Mouse (Mus musculus) small intestine, adult 2 months (tissue): ENCODE measurements around the gene Klf7. TPM values are rescaled to one million over a fixed set of nuclear protein-coding genes. Genes with fewer than 3 reads are reported as not detected.

Experiments
- H3K27ac ChIP-seq: fragments of 200-500 bp; 2 replicates; pipeline ENCODE4 v1.5.1; 2012; ENCODE audit warnings: low read depth, low read length, control low read depth, inconsistent platforms; ENCODE audit not compliant: insufficient read depth
- H3K27me3 ChIP-seq: fragments of 200-500 bp; 2 replicates; pipeline ENCODE4 v1.6.1; 2012; ENCODE audit warnings: mild to moderate bottlenecking, moderate library complexity, low read length, inconsistent platforms; ENCODE audit not compliant: control insufficient read depth, insufficient read depth
- H3K36me3 ChIP-seq: fragments of 200-500 bp; 2 replicates; pipeline ENCODE4 v1.6.1; 2012; ENCODE audit warnings: mild to moderate bottlenecking, low read length, control low read depth, inconsistent platforms; ENCODE audit not compliant: control insufficient read depth, insufficient read depth
- H3K4me1 ChIP-seq: fragments of 200-500 bp; 2 replicates; pipeline ENCODE4 v1.6.1; 2012; ENCODE audit warnings: low read length, inconsistent platforms, mixed read lengths; ENCODE audit not compliant: control insufficient read depth, insufficient read depth, insufficient read length
- H3K4me3 ChIP-seq: fragments of 200-500 bp; 2 replicates; pipeline ENCODE4 v1.5.1; 2012; ENCODE audit warnings: low read depth, mild to moderate bottlenecking, control low read depth, inconsistent platforms, low read length, moderate library complexity
- CTCF ChIP-seq: fragments of 200-500 bp; IDR thresholded peaks from 2 replicates; pipeline ENCODE4 v1.5.1; 2012; ENCODE audit warnings: low read depth, mild to moderate bottlenecking, control low read depth, inconsistent platforms, low read length, moderate library complexity, mixed read lengths; ENCODE audit not compliant: insufficient replicate concordance, insufficient read length; ENCODE audit errors: extremely low read depth
- POLR2A ChIP-seq: fragments of 200-500 bp; IDR thresholded peaks from 2 replicates; pipeline ENCODE4 v1.6.1; 2012; ENCODE audit warnings: low read depth, mild to moderate bottlenecking, control low read depth, inconsistent platforms, low read length, moderate library complexity
- WGBS: fragments of 180-500 bp; shearing (Covaris S2); methylation state at CpG from one replicate; pipeline ENCODE4 v1.1.7; 2018; 5-methylcytosine and 5-hydroxymethylcytosine counted together
- polyA plus RNA-seq: library from polyadenylated mRNA; depleted of rRNA; stranded (reverse); fragments of >200 nt; gene quantifications from 2 replicates; pipeline ENCODE4 v1.2.3, GENCODE M21; 2012

The Klf7 gene
- polyA plus RNA-seq, 1 experiment: 4.1 TPM

GRCm38 (mm10) chr1:64089691-64090090 is 32.4 kb downstream of the Klf7 start:
- TF ChIP-seq POLR2A: no peak
- no peak for TF ChIP-seq CTCF
- no peak overlapping the region for H3K27ac ChIP-seq
- WGBS: 68% methylated on average over 1 of the region's 1 CpGs
- H3K4me3 ChIP-seq: no peak overlapping the region
- H3K36me3 ChIP-seq: no peaks in the 10 kb centered on the region
- H3K27me3 ChIP-seq: no peaks in the 10 kb centered on the region
- peaks cover 12% of the 10 kb centered on the region for H3K4me1 ChIP-seq

DNA sequence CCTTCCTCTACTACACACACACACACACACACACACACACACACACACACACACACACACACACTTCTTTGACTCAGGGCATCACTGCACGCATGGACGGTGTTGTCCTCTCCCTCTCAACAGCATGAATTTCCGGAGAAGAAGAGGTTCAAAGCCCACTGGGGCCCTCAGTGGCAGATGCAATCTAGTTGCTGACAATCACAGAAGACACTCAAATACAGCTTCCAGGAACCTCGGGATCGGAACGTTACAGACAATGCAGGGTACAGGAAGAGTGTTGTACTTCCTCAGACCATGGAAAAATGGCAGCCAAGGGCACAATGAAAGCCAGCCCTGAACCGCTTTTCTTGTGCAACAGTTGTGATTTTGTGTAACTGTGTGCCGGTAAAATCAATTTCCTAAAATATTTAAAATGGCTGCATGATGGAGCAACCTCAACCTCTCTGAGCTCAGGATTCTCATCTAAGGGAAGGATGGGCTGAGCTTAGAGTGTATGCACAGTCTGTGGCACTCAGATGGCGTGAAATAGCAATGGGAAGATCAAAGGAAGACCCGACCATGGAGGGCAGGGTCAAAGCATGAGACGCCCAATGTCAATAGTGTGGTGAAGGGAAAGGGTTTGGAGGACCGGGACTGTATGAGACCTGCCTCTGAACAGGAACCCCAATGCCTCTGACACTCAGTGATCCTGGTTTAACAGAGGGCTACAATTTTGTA is 33.3 kb downstream of the Klf7 start:
- Histone ChIP-seq H3K4me1 (peaks cover 12% of the 10 kb centered on the region), H3K36me3 (no peaks in the 10 kb centered on the region), H3K27me3 (no peaks in the 10 kb centered on the region), H3K4me3 (no peak overlapping the region), H3K27ac (peak overlapping the region; percentile 33)
- WGBS: 72% methylated on average over 12 of the region's 12 CpGs
- TF ChIP-seq CTCF (no peak), POLR2A (no peak)

DNA sequence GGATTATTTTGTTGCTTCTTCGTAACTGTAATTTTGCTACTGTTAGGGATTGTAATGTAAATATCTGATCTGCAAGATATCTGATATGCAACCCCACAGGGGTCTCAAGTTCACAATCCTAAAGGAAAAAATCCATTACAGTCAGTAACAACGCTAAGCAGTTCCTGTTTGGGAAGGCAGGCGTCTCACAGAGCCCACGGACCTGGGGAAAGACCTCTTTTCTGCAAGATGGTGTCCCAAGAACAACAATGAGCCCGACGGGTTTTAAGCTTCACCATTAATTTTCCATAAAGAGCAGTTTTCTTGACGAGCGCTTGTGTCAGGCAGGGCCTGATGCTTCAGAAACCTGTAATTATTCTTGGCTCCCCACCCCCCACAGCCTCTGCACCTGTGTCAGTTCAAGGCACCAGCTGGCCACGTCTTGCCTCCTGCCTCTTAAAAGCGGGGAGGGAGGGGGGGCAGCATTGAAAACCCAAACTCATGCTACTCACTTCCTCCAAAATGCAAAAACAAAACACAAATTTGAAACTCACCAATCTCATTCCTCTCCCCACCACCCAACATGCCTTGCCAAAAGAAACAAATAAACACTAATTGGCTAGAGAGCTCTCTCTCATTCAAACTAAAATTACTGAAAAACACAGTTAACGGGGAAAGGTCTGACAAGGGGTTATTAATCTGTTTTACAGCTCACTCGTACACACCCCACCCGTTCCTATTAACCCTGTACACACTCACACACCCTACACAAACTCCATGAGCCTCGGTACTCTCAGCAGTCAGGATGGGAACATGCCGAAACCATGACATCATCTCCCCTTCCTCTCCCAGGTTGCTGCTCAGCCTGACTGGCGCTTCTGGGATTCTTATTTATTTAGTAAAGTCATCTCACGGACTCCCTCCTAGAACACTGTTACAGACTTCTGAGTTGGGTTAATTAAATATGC is 34.2 kb downstream of the Klf7 start:
- no peaks in the 10 kb centered on the region for H3K27me3 ChIP-seq
- no peaks in the 10 kb centered on the region for H3K36me3 ChIP-seq
- H3K4me3 ChIP-seq: no peak overlapping the region
- H3K4me1 ChIP-seq: peaks cover 12% of the 10 kb centered on the region
- peak overlapping the region; percentile 33 for H3K27ac ChIP-seq
- WGBS: 39% methylated on average over 17 of the region's 17 CpGs
- no peak for TF ChIP-seq CTCF

GRCm38 (mm10) chr1:64085875-64086274 is 36.2 kb downstream of the Klf7 start:
- TF ChIP-seq CTCF (no peak), POLR2A (no peak)
- H3K4me1 ChIP-seq: peaks cover 15% of the 10 kb centered on the region
- no peaks in the 10 kb centered on the region for H3K27me3 ChIP-seq
- H3K27ac ChIP-seq: no peak overlapping the region
- WGBS: 87% methylated on average over 4 of the region's 4 CpGs
- no peaks in the 10 kb centered on the region for H3K36me3 ChIP-seq
- no peak overlapping the region for H3K4me3 ChIP-seq

- Histone ChIP-seq H3K36me3 (no peaks in the 10 kb centered on the region), H3K4me1 (peaks cover 15% of the 10 kb centered on the region), H3K27ac (0 out of 2 replicates have a peak overlapping the region, but pooled peaks have one; percentile 0), H3K27me3 (no peaks in the 10 kb centered on the region), H3K4me3 (no peak overlapping the region)
- 25% methylated on average over 4 of the region's 4 CpGs for WGBS
- no peak for TF ChIP-seq CTCF
These were observed 36.7 kb downstream of the Klf7 start for GRCm38 (mm10) chr1:64085361-64085760.

- H3K4me1 ChIP-seq: peaks cover 15% of the 10 kb centered on the region
- TF ChIP-seq CTCF: no peak
- TF ChIP-seq POLR2A: no peak
- no peaks in the 10 kb centered on the region for H3K36me3 ChIP-seq
- 77% methylated on average over 3 of the region's 3 CpGs for WGBS
- H3K4me3 ChIP-seq: no peak overlapping the region
- H3K27ac ChIP-seq: no peak overlapping the region
- H3K27me3 ChIP-seq: no peaks in the 10 kb centered on the region
These were observed 37.4 kb downstream of the Klf7 start for GRCm38 (mm10) chr1:64084706-64085105.

DNA sequence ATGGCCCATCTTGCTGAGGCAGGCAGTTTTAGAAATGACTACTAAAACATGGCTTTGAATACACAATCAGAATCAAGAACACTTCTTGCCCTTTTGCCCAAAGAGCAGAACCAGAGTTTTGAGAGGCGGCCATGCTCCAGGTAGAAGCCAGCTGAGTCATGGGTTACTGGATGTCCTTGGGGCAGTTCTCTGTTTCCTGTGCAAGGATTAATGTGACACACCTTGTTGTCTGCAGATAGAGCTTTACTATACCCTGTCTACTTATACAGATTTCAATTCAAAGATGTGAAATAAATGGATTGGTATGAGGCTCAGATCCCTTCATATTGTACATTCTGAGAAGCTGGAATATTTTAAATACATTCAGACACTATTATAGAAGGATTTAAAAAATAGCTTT is 40.3 kb downstream of the Klf7 start:
- WGBS: 67% methylated on average over 1 of the region's 1 CpGs
- no peak for TF ChIP-seq POLR2A
- TF ChIP-seq CTCF: no peak
- peaks cover 11% of the 10 kb centered on the region; the same call in 1 of the 2 replicates for H3K36me3 ChIP-seq

More for the DNA sequence above, 40.3 kb downstream of the Klf7 start:
- H3K4me1 ChIP-seq: peaks cover 12% of the 10 kb centered on the region
- no peaks in the 10 kb centered on the region for H3K27me3 ChIP-seq
- H3K27ac ChIP-seq: no peak overlapping the region
- H3K4me3 ChIP-seq: no peak overlapping the region
